Mouse (Mus musculus): ENCODE measurements around the gene 9630041A04Rik.

- TF ChIP-seq ZC3H11A (IDR thresholded peaks at IDR 0.05; ENCODE audit: borderline replicate concordance, low read depth, low read length) (no peak), ZNF384 (IDR thresholded peaks at IDR 0.05; ENCODE audit: low read depth, low read length) (no peak), MAFK (IDR thresholded peaks at IDR 0.05; ENCODE audit: insufficient read depth, low read depth, low read length) (no peak)
Measured at GRCm38 (mm10) chr9:101950101-101950500, 88.5 kb downstream of the 9630041A04Rik start.
